Comparison of ENCODE assay signal across 10 mouse cellular contexts in the genomic region with DNA sequence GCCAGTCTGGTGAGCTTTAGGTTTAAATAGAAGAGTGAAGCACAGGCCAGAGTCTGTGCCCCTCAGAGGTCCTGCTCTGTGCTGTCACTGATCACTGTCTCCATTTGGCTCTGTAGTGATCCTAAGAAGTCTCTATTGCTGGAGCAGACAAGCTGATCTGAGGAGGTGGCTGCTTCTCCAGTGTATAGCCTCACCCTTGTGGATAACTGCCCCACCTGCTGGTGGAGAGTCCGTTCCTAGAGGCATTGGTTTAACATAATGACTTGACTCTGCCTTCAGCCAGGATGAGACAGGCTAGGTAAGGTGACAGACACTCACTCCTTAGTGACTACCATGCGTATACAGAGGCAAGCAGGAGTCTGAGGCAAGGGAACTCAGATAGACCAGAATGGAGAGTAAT.
DNase-seq lines count a peak whose midpoint lies in the region; ATAC-seq and TF ChIP-seq lines count a peak whose summit lies in the region.
"Had no signal": no experiment of that assay in that cellular context is flagged by ENCODE, and none has a peak within 500 bp of the region (broad histone marks: within the 10 kb centered on the region; RNA-seq: fewer than 3 reads in every experiment).

No protein-coding gene starts in this region.

- H3K4me2 ChIP-seq in liver, embryonic 11.5 days, result no peak overlapping the region
- H3K4me2 ChIP-seq in liver, postnatal 0 days (ENCODE audit: low read depth, low read length), result no peak overlapping the region
- H3K4me2 ChIP-seq: embryonic facial prominence, embryonic 12.5 days; limb, embryonic 15.5 days had no signal

- peaks cover 3% of the 10 kb centered on the region; the same call in 1 of the 2 replicates for H3K9me3 ChIP-seq in liver, embryonic 11.5 days (ENCODE audit: control insufficient read depth, low read length)
- H3K9me3 ChIP-seq in liver, postnatal 0 days (ENCODE audit: low read length), result no peaks in the 10 kb centered on the region
- H3K9me3 ChIP-seq: limb, embryonic 15.5 days had no signal

- H3K27ac ChIP-seq in liver, adult 2 months (replicated peaks; ENCODE audit: insufficient read depth, low read depth, low read length), result no peak overlapping the region
- no peak overlapping the region for H3K27ac ChIP-seq in liver, embryonic 11.5 days (ENCODE audit: low read depth, low read length)
- no peak overlapping the region for H3K27ac ChIP-seq in gastrocnemius, adult 2 months
- H3K27ac ChIP-seq in liver, postnatal 0 days (ENCODE audit: low read depth), result no peak overlapping the region
- H3K27ac ChIP-seq: embryonic facial prominence, embryonic 12.5 days; limb, embryonic 15.5 days had no signal

- TF ChIP-seq CTCF in liver, adult 2 months (IDR thresholded peaks at IDR 0.05; ENCODE audit: low read depth, low read length), result peak; percentile 58
- TF ChIP-seq CTCF in gastrocnemius, adult 2 months (IDR thresholded peaks at IDR 0.05), result peak; percentile 65
- TF ChIP-seq CTCF in liver, postnatal 0 days (IDR thresholded peaks at IDR 0.05; ENCODE audit: low read depth), result peak; percentile 56

- ATAC-seq in liver, embryonic 11.5 days (replicated peaks; ENCODE audit: low FRiP score), result no peak
- ATAC-seq in liver, postnatal 0 days, result no peak

- peak; percentile 53 for DNase-seq in liver, adult 2 months (ENCODE audit: extremely low read depth, low read depth, low spot score)
- no peak for DNase-seq in liver, embryonic 11.5 days (ENCODE audit: low spot score)
- peak; percentile 76 for DNase-seq in ZHBTc4 (ENCODE audit: low read depth, low spot score)
- peak; percentile 71 for DNase-seq in gastrocnemius, adult 2 months
- no peak for DNase-seq in liver, postnatal 0 days
- DNase-seq in c-Kit-positive CD71-positive TER-119-positive erythroid progenitor cells, embryonic 14.5 days (ENCODE audit: low spot score), result no peak
- DNase-seq in left cerebral cortex, postnatal 14 days (ENCODE audit: low spot score in 2 of 2), result no peak
- DNase-seq in spleen, postnatal 14 days (ENCODE audit: low spot score in 2 of 2), result no peak

- H3K36me3 ChIP-seq in liver, adult 2 months (ENCODE audit: control insufficient read depth, insufficient read depth, low read length), result no peaks in the 10 kb centered on the region
- no peaks in the 10 kb centered on the region for H3K36me3 ChIP-seq in liver, embryonic 11.5 days (ENCODE audit: control insufficient read depth, insufficient read depth, low read length)
- no peaks in the 10 kb centered on the region for H3K36me3 ChIP-seq in liver, postnatal 0 days (replicated peaks; ENCODE audit: insufficient read depth, low read length)
- H3K36me3 ChIP-seq: embryonic facial prominence, embryonic 12.5 days; limb, embryonic 15.5 days had no signal

- no peaks in the 10 kb centered on the region for H3K4me1 ChIP-seq in liver, adult 2 months (ENCODE audit: control insufficient read depth, insufficient read depth, low read length)
- no peaks in the 10 kb centered on the region for H3K4me1 ChIP-seq in liver, embryonic 11.5 days (replicated peaks; ENCODE audit: control insufficient read depth, insufficient read depth, low read length)
- no peaks in the 10 kb centered on the region for H3K4me1 ChIP-seq in liver, postnatal 0 days (ENCODE audit: insufficient read depth)
- H3K4me1 ChIP-seq: embryonic facial prominence, embryonic 12.5 days; limb, embryonic 15.5 days had no signal

- 65% methylated on average over 2 of the region's 2 CpGs for WGBS in liver, adult 2 months
- WGBS in liver, embryonic 11.5 days, result 53% methylated on average over 2 of the region's 2 CpGs
- WGBS in liver, postnatal 0 days (ENCODE audit: insufficient replicate concordance), result 63% methylated on average over 2 of the region's 2 CpGs

- no peaks in the 10 kb centered on the region for H3K79me2 ChIP-seq in liver, adult 2 months (ENCODE audit: control insufficient read depth, insufficient read depth, low read length)

- TF ChIP-seq POLR2A in liver, adult 2 months (IDR thresholded peaks at IDR 0.05; ENCODE audit: extremely low read depth, insufficient read depth, low read length), result no peak

- no peak for TF ChIP-seq EP300 in liver, postnatal 0 days (IDR thresholded peaks at IDR 0.05; ENCODE audit: low read depth)

- no peaks in the 10 kb centered on the region for H3K27me3 ChIP-seq in liver, adult 2 months (ENCODE audit: control insufficient read depth, insufficient read depth, low read length)
- no peaks in the 10 kb centered on the region for H3K27me3 ChIP-seq in liver, embryonic 11.5 days (replicated peaks; ENCODE audit: control insufficient read depth, insufficient read depth, low read length)
- H3K27me3 ChIP-seq in liver, postnatal 0 days (ENCODE audit: insufficient read depth, low read length), result no peaks in the 10 kb centered on the region
- H3K27me3 ChIP-seq: embryonic facial prominence, embryonic 12.5 days; limb, embryonic 15.5 days had no signal

- H3K4me3 ChIP-seq in liver, adult 2 months (ENCODE audit: insufficient read depth, low read depth, low read length), result no peak overlapping the region
- no peak overlapping the region for H3K4me3 ChIP-seq in liver, embryonic 11.5 days (ENCODE audit: low read depth, low read length)
- no peak overlapping the region for H3K4me3 ChIP-seq in gastrocnemius, adult 2 months
- no peak overlapping the region for H3K4me3 ChIP-seq in liver, postnatal 0 days (ENCODE audit: low read depth, low read length)
- H3K4me3 ChIP-seq: embryonic facial prominence, embryonic 12.5 days; limb, embryonic 15.5 days had no signal

- H3K9ac ChIP-seq in liver, adult 2 months (ENCODE audit: low read depth, low read length), result no peak overlapping the region
- H3K9ac ChIP-seq in liver, embryonic 11.5 days (ENCODE audit: low read depth, low read length), result no peak overlapping the region
- no peak overlapping the region for H3K9ac ChIP-seq in liver, postnatal 0 days (replicated peaks)
- H3K9ac ChIP-seq: embryonic facial prominence, embryonic 12.5 days; limb, embryonic 15.5 days had no signal

- intact Hi-C loops in gastrocnemius, adult 2 months (cut with DNase I), result loop anchor here (2.0 kb wide), 1 partner anchor 49 kb away; no protein-coding TSS in a partner anchor
- intact Hi-C loops in left cerebral cortex, postnatal 14 days (cut with DNase I), result no loop called here

Comparison
In these comparisons a context has a peak if more than half of its experiments do, and no peak if none do; other contexts are left out.
1. DNase-seq: peak in liver, adult 2 months (single experiment), ZHBTc4 (single experiment) and gastrocnemius, adult 2 months (single experiment); none in liver, embryonic 11.5 days (single experiment), liver, postnatal 0 days (single experiment), c-Kit-positive CD71-positive TER-119-positive erythroid progenitor cells, embryonic 14.5 days (single experiment), left cerebral cortex, postnatal 14 days (0 of 2) and spleen, postnatal 14 days (0 of 2).
2. Peak in every context shown above with its lines, with median percentiles within 50 percentile points of each other: CTCF ChIP-seq.